Mouse (Mus musculus) liver, embryonic 14.5 days (tissue): ENCODE data around the gene Urad.

Experiments
- CTCF ChIP-seq: IDR thresholded peaks from 2 replicates; pipeline ENCODE4 v1.5.1; 2016; ENCODE audit warnings: antibody characterized with exemption, low read depth, control low read depth
- EP300 ChIP-seq: IDR thresholded peaks from 2 replicates; pipeline ENCODE4 v1.6.1; 2016; ENCODE audit warnings: antibody characterized with exemption, low read depth

DNA sequence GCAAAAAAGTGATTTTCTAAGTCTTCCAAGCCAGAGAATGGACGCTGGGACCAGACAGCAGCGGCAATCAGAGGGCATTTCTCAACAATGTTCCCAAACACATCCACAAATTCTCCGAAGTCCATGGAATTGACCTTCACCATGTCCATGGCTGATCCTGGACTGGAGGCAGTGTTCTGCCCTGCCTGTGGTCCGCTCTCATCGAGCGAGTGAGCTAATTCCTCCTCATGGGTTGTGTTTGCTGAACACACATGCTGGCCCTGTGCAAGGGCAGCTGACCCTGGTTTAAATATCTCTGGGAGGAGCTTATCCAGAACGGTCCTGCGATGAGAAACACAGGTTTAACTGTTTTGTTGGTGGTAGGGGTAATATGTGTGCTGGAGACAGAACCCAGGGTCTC is at the start of gene Urad:
- no peak for TF ChIP-seq EP300
- no peak for TF ChIP-seq CTCF
